Mouse (Mus musculus): ENCODE results near the gene Fos. TPM values are rescaled to one million over a fixed set of nuclear protein-coding genes. Genes with fewer than 3 reads are reported as not detected.
"Not testable (repeated sequence)": the region's sequence is repeated elsewhere in the genome, so short reads cannot be mapped to it uniquely, and the experiment has no call there.

Gene Fos
- total and polyA plus RNA-seq, 2 experiments: 0.65 to 1.2 TPM

GRCm38 (mm10) chr12:85524193-85524858 lies 50.6 kb downstream of the Fos start:
- TF ChIP-seq POLR2A (IDR thresholded peaks at IDR 0.05; ENCODE audit: extremely low read depth, insufficient read depth, low read length) (no peak), CTCF (IDR thresholded peaks at IDR 0.05; ENCODE audit: low read depth, low read length) (no peak)
- Histone ChIP-seq H3K27me3 (ENCODE audit: control insufficient read depth, insufficient read depth, low read length) (no peaks in the 10 kb centered on the region), H3K9ac (ENCODE audit: low read depth, low read length) (no peak overlapping the region), H3K79me2 (ENCODE audit: control insufficient read depth, insufficient read depth, low read length) (no peaks in the 10 kb centered on the region), H3K4me1 (ENCODE audit: control insufficient read depth, insufficient read depth, low read length) (peaks cover 4% of the 10 kb centered on the region; the same call in 1 of the 2 replicates), H3K27ac (replicated peaks; ENCODE audit: insufficient read depth, low read depth, low read length) (no peak overlapping the region), H3K36me3 (ENCODE audit: control insufficient read depth, insufficient read depth, low read length) (no peaks in the 10 kb centered on the region), H3K4me3 (ENCODE audit: insufficient read depth, low read depth, low read length) (no peak overlapping the region)
- DNase-seq (ENCODE audit: extremely low read depth, low read depth, low spot score): no peak
- WGBS: 63% methylated on average over 8 of the region's 8 CpGs

GRCm38 (mm10) chr12:85524859-85525495 lies 51.3 kb downstream of the Fos start:
- DNase-seq (ENCODE audit: extremely low read depth, low read depth, low spot score); H3K9ac ChIP-seq (ENCODE audit: low read depth, low read length); H3K79me2 ChIP-seq (ENCODE audit: control insufficient read depth, insufficient read depth, low read length); H3K36me3 ChIP-seq (ENCODE audit: control insufficient read depth, insufficient read depth, low read length); H3K27ac ChIP-seq (replicated peaks; ENCODE audit: insufficient read depth, low read depth, low read length); H3K27me3 ChIP-seq (ENCODE audit: control insufficient read depth, insufficient read depth, low read length); H3K4me3 ChIP-seq (ENCODE audit: insufficient read depth, low read depth, low read length); H3K4me1 ChIP-seq (ENCODE audit: control insufficient read depth, insufficient read depth, low read length): not testable (repeated sequence)
- 61% methylated on average over 11 of the region's 11 CpGs for WGBS

Other genes starting within 250 kb of the Fos start
- gene Mlh3, start 203.3 kb upstream of the Fos start, total RNA-seq (2014; rRNA removed): 6.5 TPM in 2 replicates
- gene Mlh3, start 203.3 kb upstream of the Fos start, polyA plus RNA-seq (2012; rRNA removed): 2.8 and 3.3 TPM in 2 replicates
- gene Acyp1, start 185.5 kb upstream of the Fos start, total RNA-seq (2014; rRNA removed): 11.5 and 20.0 TPM in 2 replicates
- gene Acyp1, start 185.5 kb upstream of the Fos start, polyA plus RNA-seq (2012; rRNA removed): 8.9 and 9.4 TPM in 2 replicates
- 0.87 and 0.92 TPM in 2 replicates for gene Zc2hc1c, start 185.3 kb upstream of the Fos start, total RNA-seq (2014; rRNA removed)
- gene Zc2hc1c, start 185.3 kb upstream of the Fos start, polyA plus RNA-seq (2012; rRNA removed): 0.48 and 0.57 TPM in 2 replicates
- gene Nek9, start 134.5 kb upstream of the Fos start, total RNA-seq (2014; rRNA removed): 17.0 and 19.1 TPM in 2 replicates
- 13.7 and 14.0 TPM in 2 replicates for gene Nek9, start 134.5 kb upstream of the Fos start, polyA plus RNA-seq (2012; rRNA removed)
- gene Tmed10, start 99.0 kb upstream of the Fos start, total RNA-seq (2014; rRNA removed): 44.3 and 57.3 TPM in 2 replicates
- 151 and 152 TPM in 2 replicates for gene Tmed10, start 99.0 kb upstream of the Fos start, polyA plus RNA-seq (2012; rRNA removed)
- gene Jdp2, start 125.1 kb downstream of the Fos start, total RNA-seq (2014; rRNA removed): 1.6 and 1.9 TPM in 2 replicates
- 0.82 and 1.1 TPM in 2 replicates for gene Jdp2, start 125.1 kb downstream of the Fos start, polyA plus RNA-seq (2012; rRNA removed)
- gene Batf, start 212.8 kb downstream of the Fos start, total RNA-seq (2014; rRNA removed): 0.74 and 1.8 TPM in 2 replicates
- 0.39 and 0.76 TPM in 2 replicates for gene Batf, start 212.8 kb downstream of the Fos start, polyA plus RNA-seq (2012; rRNA removed)